Mouse (Mus musculus): Measurements from ENCODE around the gene Glb1l3. TPM values are rescaled to one million over a fixed set of nuclear protein-coding genes. Genes with fewer than 3 reads are reported as not detected.

Glb1l3 gene
- polyA plus RNA-seq, 1 experiment from 2014 or later, result not detected

Other genes starting within 250 kb of the Glb1l3 start
- gene B3gat1, start 127.2 kb downstream of the Glb1l3 start, polyA plus RNA-seq (2014; fragmentation: Nextera tagmentation; extraction: Ambion mirVana), result 8.2 and 8.9 TPM in 2 replicates
- gene Glb1l2, start 54.4 kb downstream of the Glb1l3 start, polyA plus RNA-seq (2014; fragmentation: Nextera tagmentation; extraction: Ambion mirVana), result 5.3 and 5.8 TPM in 2 replicates
- gene Gm1110, start 62.2 kb upstream of the Glb1l3 start, polyA plus RNA-seq (2014; fragmentation: Nextera tagmentation; extraction: Ambion mirVana), result not detected in 2 replicates
- gene Acad8, start 138.7 kb upstream of the Glb1l3 start, polyA plus RNA-seq (2014; fragmentation: Nextera tagmentation; extraction: Ambion mirVana), result 38.2 and 43.6 TPM in 2 replicates
- 155 and 161 TPM in 2 replicates for gene Thyn1, start 138.8 kb upstream of the Glb1l3 start, polyA plus RNA-seq (2014; fragmentation: Nextera tagmentation; extraction: Ambion mirVana)
- gene Vps26b, start 169.2 kb upstream of the Glb1l3 start, polyA plus RNA-seq (2014; fragmentation: Nextera tagmentation; extraction: Ambion mirVana), result 56.9 and 59.8 TPM in 2 replicates
- 44.7 and 48.7 TPM in 2 replicates for gene Ncapd3, start 169.3 kb upstream of the Glb1l3 start, polyA plus RNA-seq (2014; fragmentation: Nextera tagmentation; extraction: Ambion mirVana)